In genomic region chr10:79795905-79796304, GRCm38 (mm10) we compare ENCODE assay signal across 30 mouse cellular contexts. TPM values are rescaled to one million over a fixed set of nuclear protein-coding genes. Genes with fewer than 3 reads are reported as not detected.
DNase-seq lines count a peak whose midpoint lies in the region; ATAC-seq and TF ChIP-seq lines count a peak whose summit lies in the region.
"Had no signal": no experiment of that assay in that cellular context is flagged by ENCODE, and none has a peak within 500 bp of the region (broad histone marks: within the 10 kb centered on the region; RNA-seq: fewer than 3 reads in every experiment).

No protein-coding gene starts in this region.

- no peak for DNase-seq in hindbrain, embryonic 11.5 days (ENCODE audit: low spot score)
- DNase-seq in lung, postnatal 0 days (ENCODE audit: low spot score), result no peak
- no peak for DNase-seq in lung, postnatal 14 days
- peak; percentile 47 for DNase-seq in A20 (ENCODE audit: low read depth, low spot score)
- no peak for DNase-seq in urinary bladder, postnatal 4 days (ENCODE audit: low spot score in 2 of 2)
- no peak for DNase-seq in testis, postnatal 10 days (ENCODE audit: low spot score)
- DNase-seq: adrenal gland, postnatal 14 days; cerebellum, adult 8-10 months; cerebellum, postnatal 36 days; embryo, embryonic 11 days; gastrocnemius, postnatal 25 days; heart, adult 18-20 months; heart, postnatal 4 days; kidney, adult 9 months; kidney, postnatal 36 days; layer of hippocampus, adult 9-11 months; liver; right cerebral cortex, postnatal 25 days; spleen, adult 18-20 months; thymus, postnatal 14 days had no signal

- H3K4me3 ChIP-seq in hindbrain, embryonic 12.5 days, result no peak overlapping the region
- no peak overlapping the region for H3K4me3 ChIP-seq in hindbrain, embryonic 11.5 days (ENCODE audit: low read depth, low read length)
- no peak overlapping the region for H3K4me3 ChIP-seq in lung, postnatal 0 days (ENCODE audit: low read depth, low read length)
- H3K4me3 ChIP-seq in E14TG2a.4 (replicated peaks; ENCODE audit: low read length), result no peak overlapping the region
- H3K4me3 ChIP-seq: liver, embryonic 15.5 days; lung, embryonic 15.5 days; myocyte had no signal

- peaks cover 46% of the 10 kb centered on the region for H3K4me1 ChIP-seq in hindbrain, embryonic 12.5 days
- peaks cover 3% of the 10 kb centered on the region; the same call in 1 of the 2 replicates for H3K4me1 ChIP-seq in hindbrain, embryonic 11.5 days (replicated peaks; ENCODE audit: control insufficient read depth, insufficient read depth, low read length)
- H3K4me1 ChIP-seq in lung, postnatal 0 days (ENCODE audit: insufficient read depth, low read depth, low read length), result peaks cover 10% of the 10 kb centered on the region; the same call in 1 of the 2 replicates
- peaks cover 69% of the 10 kb centered on the region for H3K4me1 ChIP-seq in E14TG2a.4 (replicated peaks; ENCODE audit: low read depth, low read length)

- TF ChIP-seq EP300 in lung, postnatal 0 days (IDR thresholded peaks at IDR 0.05), result no peak

- no peak overlapping the region for H3K9ac ChIP-seq in hindbrain, embryonic 12.5 days
- H3K9ac ChIP-seq in hindbrain, embryonic 11.5 days (ENCODE audit: low read depth, low read length), result no peak overlapping the region
- no peak overlapping the region for H3K9ac ChIP-seq in lung, postnatal 0 days (replicated peaks; ENCODE audit: low read depth)
- H3K9ac ChIP-seq: heart, embryonic 15.5 days; liver, embryonic 15.5 days; lung, embryonic 15.5 days had no signal

- H3K27ac ChIP-seq in hindbrain, embryonic 12.5 days, result no peak overlapping the region
- no peak overlapping the region for H3K27ac ChIP-seq in hindbrain, embryonic 11.5 days (ENCODE audit: low read depth, low read length)
- no peak overlapping the region for H3K27ac ChIP-seq in lung, postnatal 0 days (ENCODE audit: low read length)
- H3K27ac ChIP-seq: limb, embryonic 10.5 days; liver, embryonic 15.5 days; lung, embryonic 15.5 days; macrophage had no signal

- H3K4me2 ChIP-seq in hindbrain, embryonic 12.5 days (replicated peaks), result 0 out of 2 replicates have a peak overlapping the region, but pooled peaks have one; percentile 0
- H3K4me2 ChIP-seq in hindbrain, embryonic 11.5 days (replicated peaks; ENCODE audit: low read depth, low read length), result no peak overlapping the region
- no peak overlapping the region for H3K4me2 ChIP-seq in lung, postnatal 0 days (replicated peaks; ENCODE audit: low read depth, low read length)
- H3K4me2 ChIP-seq: heart, embryonic 15.5 days had no signal

- no peaks in the 10 kb centered on the region for H3K9me3 ChIP-seq in hindbrain, embryonic 12.5 days (replicated peaks)
- H3K9me3 ChIP-seq in hindbrain, embryonic 11.5 days (ENCODE audit: control insufficient read depth, low read length), result no peaks in the 10 kb centered on the region
- no peaks in the 10 kb centered on the region for H3K9me3 ChIP-seq in lung, postnatal 0 days (ENCODE audit: low read length)
- no peaks in the 10 kb centered on the region for H3K9me3 ChIP-seq in E14TG2a.4 (ENCODE audit: low read length)
- H3K9me3 ChIP-seq: heart, embryonic 15.5 days; limb, embryonic 10.5 days; liver, embryonic 15.5 days; lung, embryonic 15.5 days had no signal

- ATAC-seq in hindbrain, embryonic 12.5 days (ENCODE audit: low FRiP score), result no peak
- no peak for ATAC-seq in hindbrain, embryonic 11.5 days (ENCODE audit: low FRiP score)
- no peak for ATAC-seq in lung, postnatal 0 days
- ATAC-seq: forebrain, embryonic 16.5 days had no signal

- H3K27me3 ChIP-seq in hindbrain, embryonic 12.5 days, result no peaks in the 10 kb centered on the region
- no peaks in the 10 kb centered on the region for H3K27me3 ChIP-seq in hindbrain, embryonic 11.5 days (ENCODE audit: control insufficient read depth, insufficient read depth, low read length)
- no peaks in the 10 kb centered on the region for H3K27me3 ChIP-seq in lung, postnatal 0 days (replicated peaks; ENCODE audit: insufficient read depth, low read length)
- peaks cover 17% of the 10 kb centered on the region for H3K27me3 ChIP-seq in E14TG2a.4 (ENCODE audit: insufficient read depth, low read length)
- H3K27me3 ChIP-seq: lung, embryonic 15.5 days had no signal

- TF ChIP-seq CTCF in lung, postnatal 0 days (IDR thresholded peaks at IDR 0.05), result peak; percentile 10; the same call in 1 of the 2 replicates
- 0 out of 2 replicates have a peak, but pooled peaks have one; percentile 12 for TF ChIP-seq CTCF in E14TG2a.4 (conservative IDR thresholded peaks at IDR 0.05; ENCODE audit: low read length)

- whole genome bisulfite sequencing in hindbrain, embryonic 12.5 days, result 96% methylated on average over 3 of the region's 3 CpGs
- 97% methylated on average over 3 of the region's 3 CpGs for WGBS in hindbrain, embryonic 11.5 days
- 97% methylated on average over 3 of the region's 3 CpGs for WGBS in lung, postnatal 0 days

- 0 out of 2 replicates have a peak, but pooled peaks cover 4% of the 10 kb centered on the region for H3K36me3 ChIP-seq in hindbrain, embryonic 12.5 days
- H3K36me3 ChIP-seq in hindbrain, embryonic 11.5 days (ENCODE audit: control insufficient read depth, insufficient read depth, low read length), result no peaks in the 10 kb centered on the region
- no peaks in the 10 kb centered on the region for H3K36me3 ChIP-seq in lung, postnatal 0 days (ENCODE audit: insufficient read depth, low read length)
- H3K36me3 ChIP-seq in E14TG2a.4 (ENCODE audit: insufficient read depth, low read length), result no peaks in the 10 kb centered on the region
- H3K36me3 ChIP-seq: heart, embryonic 15.5 days; liver, embryonic 15.5 days; lung, embryonic 15.5 days had no signal

RNA-seq across cellular contexts. Expression of gene Palm, which starts 2.5 kb away (rescaled TPM):
- 189 and 198 TPM in 2 replicates for polyA plus RNA-seq in hindbrain, embryonic 12.5 days (2016; fragmentation: Nextera tagmentation; extraction: Ambion mirVana)
- polyA plus RNA-seq in hindbrain, embryonic 11.5 days (2014; fragmentation: Nextera tagmentation; extraction: Ambion mirVana), result 129 and 132 TPM in 2 replicates
- polyA plus RNA-seq in lung, postnatal 0 days (2015; fragmentation: Nextera tagmentation; extraction: Ambion mirVana), result 29.6 and 30.8 TPM in 2 replicates

RNA-seq across cellular contexts. Expression of gene Prss57, which starts 5.1 kb away (rescaled TPM):
- 0.23 and 0.30 TPM in 2 replicates for polyA plus RNA-seq in hindbrain, embryonic 12.5 days (2016; fragmentation: Nextera tagmentation; extraction: Ambion mirVana)
- polyA plus RNA-seq in hindbrain, embryonic 11.5 days (2014; fragmentation: Nextera tagmentation; extraction: Ambion mirVana), result 0.13 TPM in 1 of 2 replicates, not detected in the other
- 0.11 and 0.31 TPM in 2 replicates for polyA plus RNA-seq in lung, postnatal 0 days (2015; fragmentation: Nextera tagmentation; extraction: Ambion mirVana)
- polyA plus RNA-seq: embryonic facial prominence, embryonic 14.5 days; macrophage had no signal

RNA-seq across cellular contexts. Expression of gene Fstl3, which starts 18.8 kb away (rescaled TPM):
- 2.3 and 2.7 TPM in 2 replicates for polyA plus RNA-seq in hindbrain, embryonic 12.5 days (2016; fragmentation: Nextera tagmentation; extraction: Ambion mirVana)
- 1.5 TPM in 2 replicates for polyA plus RNA-seq in hindbrain, embryonic 11.5 days (2014; fragmentation: Nextera tagmentation; extraction: Ambion mirVana)
- 38.6 and 39.9 TPM in 2 replicates for polyA plus RNA-seq in lung, postnatal 0 days (2015; fragmentation: Nextera tagmentation; extraction: Ambion mirVana)

RNA-seq across cellular contexts. Expression of gene Misp, which starts 24.9 kb away (rescaled TPM):
- 1.3 and 2.1 TPM in 2 replicates for polyA plus RNA-seq in hindbrain, embryonic 12.5 days (2016; fragmentation: Nextera tagmentation; extraction: Ambion mirVana)
- 0.59 and 0.69 TPM in 2 replicates for polyA plus RNA-seq in hindbrain, embryonic 11.5 days (2014; fragmentation: Nextera tagmentation; extraction: Ambion mirVana)
- 10.5 and 10.6 TPM in 2 replicates for polyA plus RNA-seq in lung, postnatal 0 days (2015; fragmentation: Nextera tagmentation; extraction: Ambion mirVana)
- polyA plus RNA-seq: limb, embryonic 10.5 days had no signal

RNA-seq across cellular contexts. Expression of gene Rnf126, which starts 29.2 kb away (rescaled TPM):
- 103 and 108 TPM in 2 replicates for polyA plus RNA-seq in hindbrain, embryonic 12.5 days (2016; fragmentation: Nextera tagmentation; extraction: Ambion mirVana)
- 79.4 and 80.5 TPM in 2 replicates for polyA plus RNA-seq in hindbrain, embryonic 11.5 days (2014; fragmentation: Nextera tagmentation; extraction: Ambion mirVana)
- 40.5 and 45.9 TPM in 2 replicates for polyA plus RNA-seq in lung, postnatal 0 days (2015; fragmentation: Nextera tagmentation; extraction: Ambion mirVana)

Comparison
In these comparisons a context has a peak if more than half of its experiments do, and no peak if none do; other contexts are left out.
1. RNA of gene Fstl3, which starts 18.8 kb away (polyA plus RNA-seq): 38.6 to 39.9 TPM in lung, postnatal 0 days; 2.3 to 2.7 TPM in hindbrain, embryonic 12.5 days and 1.5 TPM in hindbrain, embryonic 11.5 days; every median in the first group is over 10 times any median in the second.